In the genomic region with DNA sequence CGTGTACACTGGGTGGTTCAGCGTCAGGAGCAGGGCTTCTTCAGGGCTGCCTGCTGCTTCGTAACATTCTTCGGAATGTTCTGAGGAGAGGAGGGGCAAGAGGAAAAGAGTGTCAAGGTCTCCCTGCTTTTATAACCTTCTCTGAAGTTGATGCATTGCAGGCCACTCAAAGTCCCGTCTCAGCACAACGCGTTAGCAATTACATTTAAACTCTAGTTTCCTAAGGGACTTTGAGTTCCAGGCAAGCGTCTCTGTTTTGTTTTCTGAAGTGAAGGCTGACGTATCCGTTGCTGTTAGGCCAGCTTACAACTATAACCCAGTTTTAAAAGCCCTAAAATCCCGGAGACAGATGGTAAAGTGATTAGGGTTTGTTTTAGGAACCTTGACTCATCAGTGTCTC, we compare ENCODE assay signal across 12 mouse cellular contexts. TPM values are rescaled to one million over a fixed set of nuclear protein-coding genes. Genes with fewer than 3 reads are reported as not detected.
DNase-seq lines count a peak whose midpoint lies in the region; ATAC-seq and TF ChIP-seq lines count a peak whose summit lies in the region.
"Had no signal": no experiment of that assay in that cellular context is flagged by ENCODE, and none has a peak within 500 bp of the region (broad histone marks: within the 10 kb centered on the region; RNA-seq: fewer than 3 reads in every experiment).

No protein-coding gene starts in this region.

- TF ChIP-seq CTCF in kidney, adult 2 months (conservative IDR thresholded peaks at IDR 0.05; ENCODE audit: insufficient read depth, insufficient read length, low read depth, low read length): no peak

- peak; percentile 33; the same call in 1 of the 2 replicates for ATAC-seq in embryonic facial prominence, embryonic 14.5 days (ENCODE audit: low read depth)
- ATAC-seq in limb, embryonic 14.5 days (ENCODE audit: low FRiP score, low read depth): peak; percentile 45; the same call in 1 of the 2 replicates

- no peaks in the 10 kb centered on the region for H3K27me3 ChIP-seq in kidney, adult 2 months (replicated peaks; ENCODE audit: control insufficient read depth, insufficient read depth, low read length)
- no peaks in the 10 kb centered on the region for H3K27me3 ChIP-seq in embryonic facial prominence, embryonic 14.5 days (replicated peaks; ENCODE audit: control insufficient read depth, insufficient read depth, low read length)
- no peaks in the 10 kb centered on the region for H3K27me3 ChIP-seq in limb, embryonic 14.5 days (ENCODE audit: control insufficient read depth, insufficient read depth, low read length)
- no peaks in the 10 kb centered on the region for H3K27me3 ChIP-seq in forebrain, embryonic 10.5 days (ENCODE audit: poor library complexity, severe bottlenecking)
- H3K27me3 ChIP-seq: CH12.LX had no signal

- H3K27ac ChIP-seq in kidney, adult 2 months (ENCODE audit: insufficient read depth, low read depth, low read length): no peak overlapping the region
- H3K27ac ChIP-seq in embryonic facial prominence, embryonic 14.5 days (replicated peaks; ENCODE audit: low read depth, low read length): no peak overlapping the region
- no peak overlapping the region for H3K27ac ChIP-seq in limb, embryonic 14.5 days (replicated peaks; ENCODE audit: low read depth, low read length)
- no peak overlapping the region for H3K27ac ChIP-seq in forebrain, embryonic 10.5 days
- H3K27ac ChIP-seq: macrophage had no signal

- H3K4me1 ChIP-seq in kidney, adult 2 months (ENCODE audit: control insufficient read depth, insufficient read depth, low read length): no peaks in the 10 kb centered on the region
- no peaks in the 10 kb centered on the region for H3K4me1 ChIP-seq in embryonic facial prominence, embryonic 14.5 days (ENCODE audit: control insufficient read depth, insufficient read depth, low read length)
- peaks cover 6% of the 10 kb centered on the region; the same call in 1 of the 2 replicates for H3K4me1 ChIP-seq in limb, embryonic 14.5 days (ENCODE audit: control insufficient read depth, insufficient read depth, low read length)
- no peaks in the 10 kb centered on the region for H3K4me1 ChIP-seq in forebrain, embryonic 10.5 days

- peak; percentile 21 for DNase-seq in kidney, adult 2 months
- DNase-seq in kidney, adult 11 months: no peak
- peak; percentile 53 for DNase-seq in adrenal gland, postnatal 14 days
- peak; percentile 53 for DNase-seq in embryonic facial prominence, embryonic 14.5 days (ENCODE audit: low spot score)
- DNase-seq in limb, embryonic 14.5 days (ENCODE audit: low spot score): peak; percentile 32
- no peak for DNase-seq in ovary, postnatal 36 days (ENCODE audit: low spot score)
- no peak for DNase-seq in Muller cell, postnatal 12 days (ENCODE audit: inconsistent ontology term)
- DNase-seq in forebrain, embryonic 10.5 days (ENCODE audit: extremely low spot score, low spot score): no peak
- DNase-seq: heart, postnatal 14 days; thymus, postnatal 14 days had no signal

- H3K9me3 ChIP-seq in embryonic facial prominence, embryonic 14.5 days (ENCODE audit: control insufficient read depth, low read length): no peaks in the 10 kb centered on the region
- no peaks in the 10 kb centered on the region for H3K9me3 ChIP-seq in limb, embryonic 14.5 days (ENCODE audit: control insufficient read depth, low read length)
- H3K9me3 ChIP-seq in forebrain, embryonic 10.5 days: no peaks in the 10 kb centered on the region

- 36% methylated on average over 11 of the region's 11 CpGs for WGBS in kidney, adult 2 months
- WGBS in embryonic facial prominence, embryonic 14.5 days: 53% methylated on average over 11 of the region's 11 CpGs
- WGBS in limb, embryonic 14.5 days: 20% methylated on average over 11 of the region's 11 CpGs
- WGBS in forebrain, embryonic 10.5 days: 86% methylated on average over 11 of the region's 11 CpGs

- no peaks in the 10 kb centered on the region; the same call in 1 of the 2 replicates for H3K36me3 ChIP-seq in kidney, adult 2 months (ENCODE audit: control insufficient read depth, insufficient read depth, low read length)
- peaks cover 43% of the 10 kb centered on the region for H3K36me3 ChIP-seq in embryonic facial prominence, embryonic 14.5 days (ENCODE audit: control insufficient read depth, insufficient read depth, low read length)
- peaks cover 53% of the 10 kb centered on the region for H3K36me3 ChIP-seq in limb, embryonic 14.5 days (ENCODE audit: control insufficient read depth, insufficient read depth, low read length)
- peaks cover 60% of the 10 kb centered on the region for H3K36me3 ChIP-seq in forebrain, embryonic 10.5 days (replicated peaks)

- H3K4me2 ChIP-seq in embryonic facial prominence, embryonic 14.5 days (ENCODE audit: low read depth, low read length): no peak overlapping the region
- no peak overlapping the region for H3K4me2 ChIP-seq in limb, embryonic 14.5 days (replicated peaks; ENCODE audit: low read depth, low read length, severe bottlenecking)

- no peak overlapping the region for H3K9ac ChIP-seq in embryonic facial prominence, embryonic 14.5 days (ENCODE audit: low read depth, low read length)
- no peak overlapping the region for H3K9ac ChIP-seq in limb, embryonic 14.5 days (ENCODE audit: low read depth, low read length, severe bottlenecking)

- TF ChIP-seq POLR2A in kidney, adult 2 months (IDR thresholded peaks at IDR 0.05; ENCODE audit: low read depth, low read length): no peak
- TF ChIP-seq POLR2A in limb, embryonic 14.5 days (IDR thresholded peaks at IDR 0.05; ENCODE audit: borderline replicate concordance, extremely low read depth, insufficient read depth, insufficient read length): no peak

- H3K4me3 ChIP-seq in kidney, adult 2 months (ENCODE audit: insufficient read depth, low read depth, low read length): no peak overlapping the region
- no peak overlapping the region for H3K4me3 ChIP-seq in embryonic facial prominence, embryonic 14.5 days (ENCODE audit: low read depth, low read length)
- H3K4me3 ChIP-seq in limb, embryonic 14.5 days (replicated peaks; ENCODE audit: low read length): no peak overlapping the region
- no peak overlapping the region for H3K4me3 ChIP-seq in forebrain, embryonic 10.5 days

RNA-seq across cellular contexts. Expression of gene Plod2, which starts 55.8 kb away (rescaled TPM):
- polyA plus RNA-seq in kidney, adult 2 months (2012; rRNA removed): 11.3 and 11.4 TPM in 2 replicates
- 182 and 200 TPM in 2 replicates for total RNA-seq in adrenal gland, postnatal 14 days (2021)
- 66.7 and 68.6 TPM in 2 replicates for polyA plus RNA-seq in embryonic facial prominence, embryonic 14.5 days (2014; fragmentation: Nextera tagmentation; extraction: Ambion mirVana)
- polyA plus RNA-seq in limb, embryonic 14.5 days (2012; rRNA removed): 103 and 108 TPM in 2 replicates
- polyA plus RNA-seq in limb, embryonic 14.5 days (2014; fragmentation: Nextera tagmentation; extraction: Ambion mirVana): 56.6 and 57.5 TPM in 2 replicates
- 22.1 and 25.4 TPM in 2 replicates for polyA plus RNA-seq in forebrain, embryonic 10.5 days (2016; fragmentation: Nextera tagmentation; extraction: Ambion mirVana)
- total RNA-seq: CH12.LX had no signal

Comparison
In these comparisons a context has a peak if more than half of its experiments do, and no peak if none do; other contexts are left out.
1. DNase-seq: peak in kidney, adult 2 months (single experiment), adrenal gland, postnatal 14 days (single experiment), embryonic facial prominence, embryonic 14.5 days (single experiment) and limb, embryonic 14.5 days (single experiment); none in kidney, adult 11 months (single experiment), ovary, postnatal 36 days (single experiment), Muller cell, postnatal 12 days (single experiment) and forebrain, embryonic 10.5 days (single experiment).